8 mouse cellular contexts compared by ENCODE assay signal in genomic region chr10:80398719-80399190, GRCm38 (mm10). TPM values are rescaled to one million over a fixed set of nuclear protein-coding genes. Genes with fewer than 3 reads are reported as not detected.
DNase-seq lines count a peak whose midpoint lies in the region; ATAC-seq and TF ChIP-seq lines count a peak whose summit lies in the region.

No protein-coding gene starts in this region.

- H3K9ac ChIP-seq in heart, embryonic 13.5 days: peak overlapping the region; percentile 91
- peak overlapping the region; percentile 96 for H3K9ac ChIP-seq in liver, embryonic 12.5 days
- H3K9ac ChIP-seq in stomach, embryonic 15.5 days: peak overlapping the region; percentile 97

- peak overlapping the region; percentile 98 for H3K27ac ChIP-seq in heart, embryonic 13.5 days (replicated peaks)
- peak overlapping the region; percentile 99 for H3K27ac ChIP-seq in liver, embryonic 12.5 days
- peak overlapping the region; percentile 100 for H3K27ac ChIP-seq in stomach, embryonic 15.5 days

- peaks cover 34% of the 10 kb centered on the region for H3K79me3 ChIP-seq in C2C12 (ENCODE audit: low read depth)

- H3K4me3 ChIP-seq in C2C12 (ENCODE audit: insufficient read depth, poor library complexity, severe bottlenecking): peak overlapping the region; percentile 65
- H3K4me3 ChIP-seq in erythroblast, embryonic 14.5 days (replicated peaks): peak overlapping the region; percentile 80
- H3K4me3 ChIP-seq in heart, embryonic 13.5 days: peak overlapping the region; percentile 68
- peak overlapping the region; percentile 82 for H3K4me3 ChIP-seq in liver, embryonic 12.5 days
- peak overlapping the region; percentile 81 for H3K4me3 ChIP-seq in stomach, embryonic 15.5 days (replicated peaks)

- peaks cover 6% of the 10 kb centered on the region for H3K9me3 ChIP-seq in erythroblast, embryonic 14.5 days (ENCODE audit: control insufficient read depth, low read length)
- no peaks in the 10 kb centered on the region; the same call in 1 of the 2 replicates for H3K9me3 ChIP-seq in heart, embryonic 13.5 days
- H3K9me3 ChIP-seq in liver, embryonic 12.5 days (replicated peaks): no peaks in the 10 kb centered on the region
- H3K9me3 ChIP-seq in stomach, embryonic 15.5 days: 0 out of 2 replicates have a peak, but pooled peaks cover 2% of the 10 kb centered on the region

- no peak for TF ChIP-seq CTCF in C2C12 (IDR thresholded peaks at IDR 0.05; ENCODE audit: control insufficient read depth, insufficient read depth, insufficient read length)
- no peak for TF ChIP-seq CTCF in brain, embryonic 14.5 days (IDR thresholded peaks at IDR 0.05; ENCODE audit: borderline replicate concordance, extremely low read depth, insufficient read depth, insufficient read length)

- peak overlapping the region; percentile 93 for H3K4me2 ChIP-seq in heart, embryonic 13.5 days
- peak overlapping the region; percentile 95 for H3K4me2 ChIP-seq in liver, embryonic 12.5 days
- peak overlapping the region; percentile 90 for H3K4me2 ChIP-seq in stomach, embryonic 15.5 days

- peak overlapping the region; percentile 76 for H3ac ChIP-seq in C2C12 (ENCODE audit: control insufficient read depth, insufficient read length, low read depth)

- no peaks in the 10 kb centered on the region for H3K27me3 ChIP-seq in C2C12 (ENCODE audit: control insufficient read depth, insufficient read depth, insufficient read length)
- no peaks in the 10 kb centered on the region for H3K27me3 ChIP-seq in erythroblast, embryonic 14.5 days (ENCODE audit: control insufficient read depth)
- H3K27me3 ChIP-seq in heart, embryonic 13.5 days (replicated peaks): no peaks in the 10 kb centered on the region
- no peaks in the 10 kb centered on the region for H3K27me3 ChIP-seq in liver, embryonic 12.5 days (replicated peaks)
- no peaks in the 10 kb centered on the region for H3K27me3 ChIP-seq in stomach, embryonic 15.5 days (replicated peaks)

- under 1% methylated on average over 59 of the region's 59 CpGs for WGBS in heart, embryonic 13.5 days
- 2% methylated on average over 59 of the region's 59 CpGs for WGBS in liver, embryonic 12.5 days (ENCODE audit: insufficient replicate concordance)
- under 1% methylated on average over 59 of the region's 59 CpGs for WGBS in stomach, embryonic 15.5 days

- H3K4me1 ChIP-seq in erythroblast, embryonic 14.5 days (ENCODE audit: control insufficient read depth): peaks cover 61% of the 10 kb centered on the region
- peaks cover 33% of the 10 kb centered on the region for H3K4me1 ChIP-seq in heart, embryonic 13.5 days
- peaks cover 61% of the 10 kb centered on the region for H3K4me1 ChIP-seq in liver, embryonic 12.5 days
- H3K4me1 ChIP-seq in stomach, embryonic 15.5 days: peaks cover 21% of the 10 kb centered on the region

- peak; percentile 99 for DNase-seq in brain, embryonic 14.5 days (ENCODE audit: low read depth)
- peak; percentile 99 for DNase-seq in kidney, postnatal 10 days
- DNase-seq in natural killer cell, adult 2 months (ENCODE audit: low spot score in 2 of 2): peak; percentile 96 to 98

- peaks cover 62% of the 10 kb centered on the region for H3K36me3 ChIP-seq in C2C12 (ENCODE audit: control insufficient read depth, insufficient read depth)
- H3K36me3 ChIP-seq in erythroblast, embryonic 14.5 days (ENCODE audit: control insufficient read depth): peaks cover 73% of the 10 kb centered on the region
- peaks cover 66% of the 10 kb centered on the region for H3K36me3 ChIP-seq in heart, embryonic 13.5 days
- H3K36me3 ChIP-seq in liver, embryonic 12.5 days: peaks cover 60% of the 10 kb centered on the region
- peaks cover 38% of the 10 kb centered on the region for H3K36me3 ChIP-seq in stomach, embryonic 15.5 days

- peak; percentile 78 for ATAC-seq in heart, embryonic 13.5 days (ENCODE audit: extremely low read depth, insufficient number of reproducible peaks, low FRiP score, low TSS enrichment)
- ATAC-seq in liver, embryonic 12.5 days: peak; percentile 75
- ATAC-seq in stomach, embryonic 15.5 days (ENCODE audit: insufficient read depth, low FRiP score, low read depth): peak; percentile 80

- peaks cover 48% of the 10 kb centered on the region for H3K79me2 ChIP-seq in C2C12 (ENCODE audit: control insufficient read depth, insufficient read depth)

- peak; percentile 73 for TF ChIP-seq POLR2A in brain, embryonic 14.5 days (IDR thresholded peaks at IDR 0.05; ENCODE audit: borderline replicate concordance, extremely low read depth, insufficient read depth, insufficient read length, poor library complexity, severe bottlenecking)

TF ChIP-seq in C2C12, 6 proteins besides CTCF, POLR2A, EP300 and RAD21:
- TF ChIP-seq CEBPB (IDR thresholded peaks at IDR 0.05; ENCODE audit: low read depth): no peak
- TF ChIP-seq MAX (IDR thresholded peaks at IDR 0.05): peak; percentile 98

RNA-seq across cellular contexts. Expression of gene Mbd3, which starts 0.6 kb away (rescaled TPM):
- 326 TPM for polyA plus RNA-seq in C2C12 (2012; fragmentation: generic; extraction: Trizol)
- 265 and 292 TPM in 2 replicates for polyA plus RNA-seq in brain, embryonic 14.5 days (2012; rRNA removed)
- 24.1 and 26.2 TPM in 2 replicates for polyA plus RNA-seq in erythroblast, embryonic 14.5 days (2012)
- 170 and 182 TPM in 2 replicates for polyA plus RNA-seq in heart, embryonic 13.5 days (2015; fragmentation: Nextera tagmentation; extraction: Ambion mirVana)
- 134 and 140 TPM in 2 replicates for polyA plus RNA-seq in liver, embryonic 12.5 days (2016; fragmentation: Nextera tagmentation; extraction: Ambion mirVana)
- 204 and 216 TPM in 2 replicates for polyA plus RNA-seq in stomach, embryonic 15.5 days (2015; fragmentation: Nextera tagmentation; extraction: Ambion mirVana)

RNA-seq across cellular contexts. Expression of gene Uqcr11, which starts 7.9 kb away (rescaled TPM):
- 1,025 TPM for polyA plus RNA-seq in C2C12 (2012; fragmentation: generic; extraction: Trizol)
- polyA plus RNA-seq in brain, embryonic 14.5 days (2012; rRNA removed): 597 and 852 TPM in 2 replicates
- polyA plus RNA-seq in erythroblast, embryonic 14.5 days (2012): 197 and 289 TPM in 2 replicates
- 1,246 and 1,505 TPM in 2 replicates for polyA plus RNA-seq in heart, embryonic 13.5 days (2015; fragmentation: Nextera tagmentation; extraction: Ambion mirVana)
- polyA plus RNA-seq in liver, embryonic 12.5 days (2016; fragmentation: Nextera tagmentation; extraction: Ambion mirVana): 594 and 628 TPM in 2 replicates
- polyA plus RNA-seq in stomach, embryonic 15.5 days (2015; fragmentation: Nextera tagmentation; extraction: Ambion mirVana): 724 and 753 TPM in 2 replicates

RNA-seq across cellular contexts. Expression of gene Mex3d, which starts 11.3 kb away (rescaled TPM):
- polyA plus RNA-seq in C2C12 (2012; fragmentation: generic; extraction: Trizol): 37.4 TPM
- polyA plus RNA-seq in brain, embryonic 14.5 days (2012; rRNA removed): 112 and 115 TPM in 2 replicates
- 0.53 and 0.55 TPM in 2 replicates for polyA plus RNA-seq in erythroblast, embryonic 14.5 days (2012)
- 3.8 and 4.5 TPM in 2 replicates for polyA plus RNA-seq in heart, embryonic 13.5 days (2015; fragmentation: Nextera tagmentation; extraction: Ambion mirVana)
- polyA plus RNA-seq in liver, embryonic 12.5 days (2016; fragmentation: Nextera tagmentation; extraction: Ambion mirVana): 2.1 TPM in 2 replicates
- 7.8 and 8.7 TPM in 2 replicates for polyA plus RNA-seq in stomach, embryonic 15.5 days (2015; fragmentation: Nextera tagmentation; extraction: Ambion mirVana)

RNA-seq across cellular contexts. Expression of gene Tcf3, which starts 34.7 kb away (rescaled TPM):
- 111 TPM for polyA plus RNA-seq in C2C12 (2012; fragmentation: generic; extraction: Trizol)
- 128 and 138 TPM in 2 replicates for polyA plus RNA-seq in brain, embryonic 14.5 days (2012; rRNA removed)
- polyA plus RNA-seq in erythroblast, embryonic 14.5 days (2012): 61.1 and 64.8 TPM in 2 replicates
- 55.9 and 57.6 TPM in 2 replicates for polyA plus RNA-seq in heart, embryonic 13.5 days (2015; fragmentation: Nextera tagmentation; extraction: Ambion mirVana)
- 110 and 115 TPM in 2 replicates for polyA plus RNA-seq in liver, embryonic 12.5 days (2016; fragmentation: Nextera tagmentation; extraction: Ambion mirVana)
- polyA plus RNA-seq in stomach, embryonic 15.5 days (2015; fragmentation: Nextera tagmentation; extraction: Ambion mirVana): 88.9 and 100 TPM in 2 replicates

RNA-seq across cellular contexts. Expression of gene Plk5, which starts 42.5 kb away (rescaled TPM):
- polyA plus RNA-seq in C2C12 (2012; fragmentation: generic; extraction: Trizol): not detected
- 3.9 and 4.7 TPM in 2 replicates for polyA plus RNA-seq in brain, embryonic 14.5 days (2012; rRNA removed)
- not detected in 2 replicates for polyA plus RNA-seq in erythroblast, embryonic 14.5 days (2012)
- not detected in 2 replicates for polyA plus RNA-seq in heart, embryonic 13.5 days (2015; fragmentation: Nextera tagmentation; extraction: Ambion mirVana)
- 0.06 and 0.10 TPM in 2 replicates for polyA plus RNA-seq in liver, embryonic 12.5 days (2016; fragmentation: Nextera tagmentation; extraction: Ambion mirVana)
- polyA plus RNA-seq in stomach, embryonic 15.5 days (2015; fragmentation: Nextera tagmentation; extraction: Ambion mirVana): 0.30 and 0.67 TPM in 2 replicates

Comparison
In these comparisons a context has a peak if more than half of its experiments do, and no peak if none do; other contexts are left out.
1. Peak in every context shown above with its lines: DNase-seq, ATAC-seq, H3K4me3 ChIP-seq and H3K27ac ChIP-seq.